Mouse (Mus musculus): ENCODE results near the gene Meis2. TPM values are rescaled to one million over a fixed set of nuclear protein-coding genes. Genes with fewer than 3 reads are reported as not detected.

Meis2 gene
- polyA plus RNA-seq, 1 experiment from 2014 or later = 30.1 TPM

GRCm38 (mm10) chr2:116074726-116075440 lies 9.2 kb upstream of the Meis2 start:
- Histone ChIP-seq H3K9me3 (no peaks in the 10 kb centered on the region), H3K27me3 (replicated peaks) (no peaks in the 10 kb centered on the region; the same call in 1 of the 2 replicates), H3K4me3 (peak overlapping the region; percentile 58), H3K9ac (peak overlapping the region; percentile 76), H3K4me2 (peak overlapping the region; percentile 86), H3K36me3 (no peaks in the 10 kb centered on the region), H3K4me1 (peaks cover 32% of the 10 kb centered on the region), H3K27ac (replicated peaks) (peak overlapping the region; percentile 78)
- 21% methylated on average over 17 of the region's 17 CpGs for WGBS
- no peak for ATAC-seq (ENCODE audit: extremely low read depth, insufficient number of reproducible peaks, low FRiP score, low TSS enrichment)

GRCm38 (mm10) chr2:116074061-116074460 lies 8.4 kb upstream of the Meis2 start:
- Histone ChIP-seq H3K9me3 (no peaks in the 10 kb centered on the region), H3K4me2 (peak overlapping the region; percentile 86; the same call in 1 of the 2 replicates), H3K9ac (no peak overlapping the region), H3K4me3 (no peak overlapping the region), H3K27me3 (replicated peaks) (no peaks in the 10 kb centered on the region; the same call in 1 of the 2 replicates), H3K27ac (replicated peaks) (no peak overlapping the region), H3K36me3 (no peaks in the 10 kb centered on the region), H3K4me1 (peaks cover 34% of the 10 kb centered on the region)
- ATAC-seq (ENCODE audit: extremely low read depth, insufficient number of reproducible peaks, low FRiP score, low TSS enrichment) = no peak
- WGBS = 54% methylated on average over 3 of the region's 3 CpGs

- Histone ChIP-seq H3K27me3 (replicated peaks) (no peaks in the 10 kb centered on the region; the same call in 1 of the 2 replicates), H3K9me3 (no peaks in the 10 kb centered on the region), H3K9ac (peak overlapping the region; percentile 50; the same call in 1 of the 2 replicates), H3K36me3 (no peaks in the 10 kb centered on the region), H3K4me3 (no peak overlapping the region), H3K4me1 (peaks cover 34% of the 10 kb centered on the region), H3K4me2 (peak overlapping the region; percentile 90), H3K27ac (replicated peaks) (no peak overlapping the region)
- 44% methylated on average over 9 of the region's 9 CpGs for WGBS
- no peak for ATAC-seq (ENCODE audit: extremely low read depth, insufficient number of reproducible peaks, low FRiP score, low TSS enrichment)
These were observed 7.8 kb upstream of the Meis2 start for GRCm38 (mm10) chr2:116073311-116073904.

GRCm38 (mm10) chr2:116072706-116073105 lies 7.1 kb upstream of the Meis2 start:
- Histone ChIP-seq H3K36me3 (no peaks in the 10 kb centered on the region), H3K4me3 (peak overlapping the region; percentile 92), H3K4me1 (peaks cover 37% of the 10 kb centered on the region), H3K4me2 (peak overlapping the region; percentile 90), H3K9ac (peak overlapping the region; percentile 100), H3K9me3 (no peaks in the 10 kb centered on the region), H3K27me3 (replicated peaks) (no peaks in the 10 kb centered on the region; the same call in 1 of the 2 replicates), H3K27ac (replicated peaks) (peak overlapping the region; percentile 70; the same call in 1 of the 2 replicates)
- WGBS = 23% methylated on average over 5 of the region's 5 CpGs
- ATAC-seq (ENCODE audit: extremely low read depth, insufficient number of reproducible peaks, low FRiP score, low TSS enrichment) = no peak

GRCm38 (mm10) chr2:116072321-116072640 lies 6.6 kb upstream of the Meis2 start:
- peak overlapping the region; percentile 100 for H3K9ac ChIP-seq

GRCm38 (mm10) chr2:116071571-116072320 lies 6.1 kb upstream of the Meis2 start:
- 3% methylated on average over 25 of the region's 25 CpGs for WGBS
- peak overlapping the region; percentile 70 for H3K27ac ChIP-seq (replicated peaks)

More at GRCm38 (mm10) chr2:116072321-116072640, 6.6 kb upstream of the Meis2 start:
- Histone ChIP-seq H3K27me3 (replicated peaks) (no peaks in the 10 kb centered on the region; the same call in 1 of the 2 replicates), H3K4me2 (peak overlapping the region; percentile 90), H3K9me3 (no peaks in the 10 kb centered on the region), H3K27ac (replicated peaks) (peak overlapping the region; percentile 70), H3K4me1 (peaks cover 38% of the 10 kb centered on the region), H3K36me3 (no peaks in the 10 kb centered on the region), H3K4me3 (peak overlapping the region; percentile 92)
- no peak for ATAC-seq (ENCODE audit: extremely low read depth, insufficient number of reproducible peaks, low FRiP score, low TSS enrichment)
- 8% methylated on average over 13 of the region's 13 CpGs for WGBS

GRCm38 (mm10) chr2:116070614-116071425 lies 5.2 kb upstream of the Meis2 start:
- WGBS = 23% methylated on average over 10 of the region's 10 CpGs
- Histone ChIP-seq H3K36me3 (no peaks in the 10 kb centered on the region), H3K27me3 (replicated peaks) (no peaks in the 10 kb centered on the region; the same call in 1 of the 2 replicates), H3K4me3 (peak overlapping the region; percentile 92), H3K4me1 (peaks cover 38% of the 10 kb centered on the region), H3K4me2 (peak overlapping the region; percentile 90), H3K27ac (replicated peaks) (peak overlapping the region; percentile 70), H3K9ac (peak overlapping the region; percentile 100), H3K9me3 (no peaks in the 10 kb centered on the region)
- ATAC-seq (ENCODE audit: extremely low read depth, insufficient number of reproducible peaks, low FRiP score, low TSS enrichment) = no peak

More at GRCm38 (mm10) chr2:116071571-116072320, 6.1 kb upstream of the Meis2 start:
- ATAC-seq (ENCODE audit: extremely low read depth, insufficient number of reproducible peaks, low FRiP score, low TSS enrichment) = no peak
- H3K4me2 ChIP-seq = peak overlapping the region; percentile 90
- H3K27me3 ChIP-seq (replicated peaks) = no peaks in the 10 kb centered on the region; the same call in 1 of the 2 replicates
- H3K9ac ChIP-seq = peak overlapping the region; percentile 100
- peak overlapping the region; percentile 92 for H3K4me3 ChIP-seq
- H3K36me3 ChIP-seq = no peaks in the 10 kb centered on the region
- no peaks in the 10 kb centered on the region for H3K9me3 ChIP-seq
- peaks cover 38% of the 10 kb centered on the region for H3K4me1 ChIP-seq

- Histone ChIP-seq H3K4me2 (peak overlapping the region; percentile 90), H3K36me3 (no peaks in the 10 kb centered on the region), H3K9me3 (no peaks in the 10 kb centered on the region), H3K27ac (replicated peaks) (peak overlapping the region; percentile 98), H3K9ac (peak overlapping the region; percentile 100), H3K4me1 (peaks cover 34% of the 10 kb centered on the region), H3K27me3 (replicated peaks) (no peaks in the 10 kb centered on the region; the same call in 1 of the 2 replicates), H3K4me3 (peak overlapping the region; percentile 92)
- WGBS = 32% methylated on average over 8 of the region's 8 CpGs
- no peak for ATAC-seq (ENCODE audit: extremely low read depth, insufficient number of reproducible peaks, low FRiP score, low TSS enrichment)
These were observed 4.0 kb upstream of the Meis2 start for GRCm38 (mm10) chr2:116069451-116070225.

GRCm38 (mm10) chr2:116068901-116069300 lies 3.3 kb upstream of the Meis2 start:
- WGBS = 22% methylated on average over 7 of the region's 7 CpGs
- Histone ChIP-seq H3K9me3 (no peaks in the 10 kb centered on the region), H3K4me2 (peak overlapping the region; percentile 90), H3K27me3 (replicated peaks) (no peaks in the 10 kb centered on the region), H3K4me3 (peak overlapping the region; percentile 92), H3K9ac (peak overlapping the region; percentile 100), H3K27ac (replicated peaks) (peak overlapping the region; percentile 98), H3K4me1 (peaks cover 31% of the 10 kb centered on the region), H3K36me3 (no peaks in the 10 kb centered on the region)
- no peak for ATAC-seq (ENCODE audit: extremely low read depth, insufficient number of reproducible peaks, low FRiP score, low TSS enrichment)

GRCm38 (mm10) chr2:116068461-116068860 lies 2.8 kb upstream of the Meis2 start:
- Histone ChIP-seq H3K36me3 (no peaks in the 10 kb centered on the region), H3K4me1 (peaks cover 31% of the 10 kb centered on the region), H3K9ac (peak overlapping the region; percentile 100), H3K27me3 (replicated peaks) (no peaks in the 10 kb centered on the region), H3K9me3 (no peaks in the 10 kb centered on the region), H3K4me2 (peak overlapping the region; percentile 90), H3K4me3 (peak overlapping the region; percentile 92), H3K27ac (replicated peaks) (peak overlapping the region; percentile 98)
- WGBS = 13% methylated on average over 11 of the region's 11 CpGs
- ATAC-seq (ENCODE audit: extremely low read depth, insufficient number of reproducible peaks, low FRiP score, low TSS enrichment) = no peak
